Mouse (Mus musculus) embryonic facial prominence, embryonic 11.5 days (tissue): ENCODE measurements at regions not wholly inside any gene's neighbourhood (a gene's known extent, or its start where the extent isn't known, plus 50 kb on each side); places are given as distances from the start of the nearest gene placed in this dataset.
"Not testable (repeated sequence)": the region's sequence is repeated elsewhere in the genome, so short reads cannot be mapped to it uniquely, and the experiment has no call there.

Experiments used
- ATAC-seq: fragments of 200-750 bp; cut with Nextera tagmentation; replicated peaks from 2 replicates; pipeline ENCODE4 v1.8.0; 2017; ENCODE audit warnings: low read depth; ENCODE audit not compliant: insufficient number of reproducible peaks, low FRiP score, low TSS enrichment
- DNase-seq: peaks from one replicate; pipeline ENCODE4 v3.0.0-alpha.2; 2015; ENCODE audit warnings: low spot score
- H3K27ac ChIP-seq: fragments of 300-500 bp; sonication (generic); replicated peaks from 2 replicates; pipeline ENCODE4 v1.5.1; 2014; ENCODE audit warnings: mild to moderate bottlenecking, low read depth, low read length, control low read depth
- H3K27me3 ChIP-seq: fragments of 300-500 bp; sonication (generic); 2 replicates; pipeline ENCODE4 v1.6.1; 2014; ENCODE audit warnings: mild to moderate bottlenecking, low read length, moderate library complexity, mixed read lengths; ENCODE audit not compliant: control insufficient read depth, insufficient read depth
- H3K36me3 ChIP-seq: fragments of 300-500 bp; sonication (generic); replicated peaks from 2 replicates; pipeline ENCODE4 v1.6.1; 2014; ENCODE audit warnings: low read depth, mild to moderate bottlenecking, low read length, moderate library complexity, mixed read lengths; ENCODE audit not compliant: control insufficient read depth, insufficient read depth
- H3K4me1 ChIP-seq: fragments of 300-500 bp; sonication (generic); 2 replicates; pipeline ENCODE4 v1.6.1; 2014; ENCODE audit warnings: low read length, mixed read lengths; ENCODE audit not compliant: control insufficient read depth, insufficient read depth
- H3K4me2 ChIP-seq: fragments of 300-500 bp; sonication (generic); 2 replicates; pipeline ENCODE4 v1.6.1; 2014; ENCODE audit warnings: low read depth, mild to moderate bottlenecking, control low read depth, low read length, moderate library complexity
- H3K4me3 ChIP-seq: fragments of 300-500 bp; sonication (generic); 2 replicates; pipeline ENCODE4 v1.5.1; 2014; ENCODE audit warnings: low read depth, low read length, control low read depth
- H3K9ac ChIP-seq: fragments of 300-500 bp; sonication (generic); replicated peaks from 2 replicates; pipeline ENCODE4 v1.6.1; 2014; ENCODE audit warnings: mild to moderate bottlenecking, control low read depth, low read length
- H3K9me3 ChIP-seq: fragments of 300-500 bp; sonication (generic); replicated peaks from 2 replicates; pipeline ENCODE4 v1.6.1; 2016; ENCODE audit warnings: mild to moderate bottlenecking, low read length, inconsistent platforms, mixed read lengths; ENCODE audit not compliant: control insufficient read depth
- WGBS: fragments of 180-500 bp; shearing (Covaris S2); extraction: QIAGEN DNeasy Blood & Tissue Kit; methylation state at CpG from one replicate; pipeline ENCODE4 v1.1.7; 2014; 5-methylcytosine and 5-hydroxymethylcytosine counted together

DNA sequence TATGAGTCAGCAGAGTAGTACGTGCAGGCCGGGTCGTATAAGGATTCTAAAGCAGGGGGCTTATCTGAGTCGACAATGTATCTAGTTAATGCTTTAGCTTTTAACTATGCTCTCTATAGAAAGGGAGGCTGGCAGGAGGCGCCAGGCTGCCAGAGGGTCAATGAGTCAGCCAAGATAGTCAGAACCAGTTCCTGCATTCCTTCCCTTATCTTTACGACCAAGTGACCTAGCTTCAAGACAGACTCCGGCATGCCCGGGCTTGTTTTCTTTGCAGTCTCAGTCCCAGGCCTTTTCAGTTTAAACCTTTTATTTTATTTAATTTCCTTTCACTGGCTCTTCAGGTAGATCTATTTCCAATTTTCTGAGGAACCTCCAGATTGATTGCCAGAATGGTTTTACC, 374.0 kb upstream of the Nrxn1 start:
- Histone ChIP-seq H3K27ac (no peak overlapping the region), H3K9me3 (no peaks in the 10 kb centered on the region), H3K9ac (no peak overlapping the region), H3K27me3 (no peaks in the 10 kb centered on the region), H3K4me2 (no peak overlapping the region), H3K4me1 (no peaks in the 10 kb centered on the region), H3K36me3 (no peaks in the 10 kb centered on the region), H3K4me3 (no peak overlapping the region)
- no peak for DNase-seq
- WGBS = 88% methylated on average over 8 of the region's 8 CpGs
- ATAC-seq = no peak

DNA sequence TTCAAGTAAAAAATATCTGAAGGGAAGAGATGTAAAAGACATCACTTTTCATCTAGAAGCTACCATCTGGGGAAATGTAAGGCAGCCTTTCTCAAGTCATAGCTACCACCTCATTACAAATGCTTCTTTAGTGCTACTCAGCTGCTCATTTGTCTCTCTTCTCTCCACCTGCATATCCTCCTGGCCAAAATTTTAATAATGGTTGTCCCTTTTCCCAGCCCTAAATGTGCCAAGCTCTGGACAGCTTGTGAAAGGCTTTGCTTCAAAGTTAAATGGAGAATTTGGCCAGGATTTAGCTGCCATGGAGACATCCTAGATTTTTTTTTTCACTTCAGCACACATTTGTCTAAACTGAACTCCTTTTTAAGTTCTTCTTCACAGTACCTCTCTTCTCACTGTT, 358.8 kb upstream of the Nrxn1 start:
- DNase-seq (no peak), ATAC-seq (no peak)
- Histone ChIP-seq H3K4me3 (no peak overlapping the region), H3K4me2 (no peak overlapping the region), H3K4me1 (no peaks in the 10 kb centered on the region), H3K27ac (no peak overlapping the region), H3K9ac (no peak overlapping the region), H3K36me3 (no peaks in the 10 kb centered on the region), H3K27me3 (no peaks in the 10 kb centered on the region), H3K9me3 (no peaks in the 10 kb centered on the region)

GRCm38 (mm10) chr17:91431780-91432720, 339.2 kb upstream of the Nrxn1 start:
- WGBS = 89% methylated on average over 8 of the region's 8 CpGs
- not testable (repeated sequence) for H3K27ac ChIP-seq, H3K9ac ChIP-seq, H3K9me3 ChIP-seq, H3K27me3 ChIP-seq, H3K36me3 ChIP-seq, H3K4me3 ChIP-seq, ATAC-seq, H3K4me1 ChIP-seq, DNase-seq, H3K4me2 ChIP-seq

- no peak overlapping the region for H3K9ac ChIP-seq
- DNase-seq = no peak
- H3K27me3 ChIP-seq = no peaks in the 10 kb centered on the region
- H3K4me2 ChIP-seq = no peak overlapping the region
- 71% methylated on average over 1 of the region's 1 CpGs for WGBS
- H3K9me3 ChIP-seq = no peaks in the 10 kb centered on the region
- ATAC-seq = no peak
- no peak overlapping the region for H3K4me3 ChIP-seq
- no peaks in the 10 kb centered on the region for H3K36me3 ChIP-seq
- H3K27ac ChIP-seq = no peak overlapping the region
- H3K4me1 ChIP-seq = no peaks in the 10 kb centered on the region
Observed at GRCm38 (mm10) chr17:91430351-91430750, 337.5 kb upstream of the Nrxn1 start.

GRCm38 (mm10) chr17:91425120-91425519, 332.2 kb upstream of the Nrxn1 start:
- Histone ChIP-seq H3K4me3 (no peak overlapping the region), H3K4me1 (no peaks in the 10 kb centered on the region), H3K27me3 (no peaks in the 10 kb centered on the region), H3K9me3 (no peaks in the 10 kb centered on the region), H3K9ac (no peak overlapping the region), H3K36me3 (no peaks in the 10 kb centered on the region), H3K4me2 (no peak overlapping the region), H3K27ac (no peak overlapping the region)
- no peak for ATAC-seq
- 88% methylated on average over 1 of the region's 1 CpGs for WGBS
- DNase-seq = no peak

DNA sequence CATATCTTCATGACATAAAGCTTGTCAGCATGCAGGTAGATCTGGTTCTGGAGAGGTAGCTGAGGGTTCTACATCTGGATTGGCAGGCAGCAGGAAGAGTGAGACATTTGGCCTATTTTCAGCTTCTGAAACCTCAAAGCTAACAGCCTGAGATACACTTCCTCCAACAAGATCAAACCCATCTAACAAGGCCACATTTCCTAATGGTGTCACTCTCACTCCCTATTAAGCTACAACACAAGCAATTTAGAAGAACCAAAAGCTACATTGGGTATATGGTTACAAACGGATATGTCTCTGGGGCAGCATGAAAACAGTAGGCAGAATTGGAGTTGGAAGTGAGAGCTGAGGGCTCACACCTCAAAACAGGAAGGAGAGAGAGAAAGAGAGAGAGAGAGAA, 325.7 kb upstream of the Nrxn1 start:
- no peak overlapping the region for H3K9ac ChIP-seq
- no peaks in the 10 kb centered on the region for H3K27me3 ChIP-seq
- DNase-seq (no peak), ATAC-seq (no peak)
- WGBS = 59% methylated on average over 1 of the region's 1 CpGs
- H3K9me3 ChIP-seq = no peaks in the 10 kb centered on the region
- H3K27ac ChIP-seq = no peak overlapping the region
- no peak overlapping the region for H3K4me2 ChIP-seq
- H3K36me3 ChIP-seq = no peaks in the 10 kb centered on the region
- H3K4me1 ChIP-seq = no peaks in the 10 kb centered on the region
- no peak overlapping the region for H3K4me3 ChIP-seq

DNA sequence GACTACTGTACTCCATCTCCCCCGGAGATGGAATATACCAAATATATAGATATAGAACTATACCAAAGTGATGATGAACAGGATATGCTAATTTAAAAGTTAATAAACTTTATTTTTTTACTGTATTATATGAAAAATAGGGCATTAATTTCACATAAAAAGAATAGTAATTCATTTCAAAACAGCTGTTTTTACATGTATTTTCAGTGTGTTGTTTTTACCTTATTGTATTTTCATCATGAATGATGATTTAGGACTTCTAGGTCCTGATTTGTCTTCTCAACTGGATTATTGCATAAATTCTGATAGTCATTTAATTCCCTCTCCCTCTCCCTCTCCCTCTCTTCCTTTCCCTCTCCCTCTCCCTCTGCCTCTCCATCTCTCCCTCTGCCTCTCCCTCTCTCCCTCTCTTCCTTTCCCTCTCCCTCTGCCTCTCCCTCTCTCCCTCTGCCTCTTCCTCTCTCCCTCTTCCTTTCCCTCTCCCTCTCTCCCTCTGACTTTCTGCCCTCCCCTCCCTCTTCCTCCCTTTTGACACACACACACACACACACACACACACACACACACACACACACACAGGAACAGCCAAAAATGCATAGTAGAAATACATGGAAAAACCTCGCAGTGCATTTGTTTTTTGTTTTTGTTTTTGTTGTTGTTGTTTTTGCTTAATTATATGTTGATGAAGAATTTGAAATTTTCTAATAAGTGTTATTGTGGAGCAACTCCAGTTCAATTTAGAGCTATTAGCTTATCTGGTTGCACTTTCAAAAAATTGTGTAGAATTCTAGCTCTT, 298.3 kb upstream of the Nrxn1 start:
- Histone ChIP-seq H3K4me1 (no peaks in the 10 kb centered on the region), H3K4me3 (no peak overlapping the region), H3K9ac (no peak overlapping the region), H3K36me3 (no peaks in the 10 kb centered on the region), H3K9me3 (no peaks in the 10 kb centered on the region), H3K27ac (no peak overlapping the region), H3K27me3 (no peaks in the 10 kb centered on the region), H3K4me2 (no peak overlapping the region)
- ATAC-seq (no peak), DNase-seq (no peak)
- 92% methylated on average over 2 of the region's 2 CpGs for WGBS
